Mouse (Mus musculus) midbrain, embryonic 14.5 days (tissue): ENCODE results near the gene 4930544D05Rik. TPM values are rescaled to one million over a fixed set of nuclear protein-coding genes. Genes with fewer than 3 reads are reported as not detected.

ENCODE experiments used
- ATAC-seq: fragments of 200-750 bp; cut with Nextera tagmentation; 2 replicates; pipeline ENCODE4 v1.8.0; 2017; ENCODE audit warnings: moderate number of reproducible peaks, moderate library complexity; ENCODE audit not compliant: low FRiP score, low TSS enrichment
- DNase-seq: peaks from one replicate; pipeline ENCODE4 v3.0.0-alpha.2; 2015
- H3K27ac ChIP-seq: fragments of 300-500 bp; sonication (generic); replicated peaks from 2 replicates; pipeline ENCODE4 v1.5.1; 2014; ENCODE audit warnings: mild to moderate bottlenecking, low read depth, low read length, moderate library complexity
- H3K27me3 ChIP-seq: fragments of 300-500 bp; sonication (generic); 2 replicates; pipeline ENCODE4 v1.6.1; 2014; ENCODE audit warnings: low read length, control low read depth, mixed read lengths; ENCODE audit not compliant: control insufficient read depth, insufficient read depth
- H3K36me3 ChIP-seq: fragments of 300-500 bp; sonication (generic); 2 replicates; pipeline ENCODE4 v1.6.1; 2014; ENCODE audit warnings: low read length, control low read depth; ENCODE audit not compliant: control insufficient read depth, insufficient read depth
- H3K4me1 ChIP-seq: fragments of 300-500 bp; sonication (generic); 2 replicates; pipeline ENCODE4 v1.6.1; 2014; ENCODE audit warnings: mild to moderate bottlenecking, antibody characterized with exemption, low read length, control low read depth; ENCODE audit not compliant: control insufficient read depth, insufficient read depth
- H3K4me2 ChIP-seq: fragments of 300-500 bp; sonication (generic); 2 replicates; pipeline ENCODE4 v1.6.1; 2014; ENCODE audit warnings: mild to moderate bottlenecking, low read length, moderate library complexity
- H3K4me3 ChIP-seq: fragments of 300-500 bp; sonication (generic); replicated peaks from 2 replicates; pipeline ENCODE4 v1.5.1; 2014; ENCODE audit warnings: low read depth, low read length
- H3K9ac ChIP-seq: fragments of 300-500 bp; sonication (generic); replicated peaks from 2 replicates; pipeline ENCODE4 v1.6.1; 2014; ENCODE audit warnings: mild to moderate bottlenecking, low read length, moderate library complexity
- H3K9me3 ChIP-seq: fragments of 300-500 bp; sonication (generic); 2 replicates; pipeline ENCODE4 v1.6.1; 2016; ENCODE audit warnings: low read length, control low read depth, mixed read lengths; ENCODE audit not compliant: control insufficient read depth
- WGBS: fragments of 180-500 bp; shearing (Covaris S2); extraction: QIAGEN DNeasy Blood & Tissue Kit; methylation state at CpG from one replicate; pipeline ENCODE4 v1.1.7; 2014; 5-methylcytosine and 5-hydroxymethylcytosine counted together
- polyA plus RNA-seq: library from polyadenylated mRNA; unstranded; fragments of >200 nt; fragmentation: Nextera tagmentation; extraction: Ambion mirVana; gene quantifications from 2 replicates; pipeline ENCODE4 v1.2.1, GENCODE M21; 2014

Gene 4930544D05Rik
- polyA plus RNA-seq, 1 experiment from 2014 or later = not detected

- Histone ChIP-seq H3K9ac (no peak overlapping the region), H3K4me1 (no peaks in the 10 kb centered on the region), H3K36me3 (peaks cover 94% of the 10 kb centered on the region), H3K9me3 (no peaks in the 10 kb centered on the region), H3K27me3 (no peaks in the 10 kb centered on the region), H3K4me2 (no peak overlapping the region), H3K4me3 (no peak overlapping the region), H3K27ac (no peak overlapping the region)
- WGBS = 86% methylated on average over 26 of the region's 26 CpGs
- DNase-seq (no peak), ATAC-seq (no peak)
Measured at GRCm38 (mm10) chr11:70608381-70609066, 7.1 kb upstream of the 4930544D05Rik start.

GRCm38 (mm10) chr11:70610752-70611151 is 4.9 kb upstream of the 4930544D05Rik start:
- no peak overlapping the region for H3K27ac ChIP-seq
- H3K4me2 ChIP-seq = no peak overlapping the region
- no peak for DNase-seq
- 79% methylated on average over 4 of the region's 4 CpGs for WGBS
- no peak overlapping the region for H3K4me3 ChIP-seq
- H3K9ac ChIP-seq = no peak overlapping the region
- H3K4me1 ChIP-seq = 0 out of 2 replicates have a peak, but pooled peaks cover 5% of the 10 kb centered on the region
- no peaks in the 10 kb centered on the region for H3K27me3 ChIP-seq
- H3K36me3 ChIP-seq = peaks cover 73% of the 10 kb centered on the region
- H3K9me3 ChIP-seq = no peaks in the 10 kb centered on the region
- ATAC-seq = no peak

GRCm38 (mm10) chr11:70612505-70612904 is 3.1 kb upstream of the 4930544D05Rik start:
- no peak overlapping the region for H3K9ac ChIP-seq
- no peak for DNase-seq
- no peak overlapping the region for H3K4me2 ChIP-seq
- peaks cover 56% of the 10 kb centered on the region for H3K36me3 ChIP-seq
- ATAC-seq = no peak
- H3K27ac ChIP-seq = no peak overlapping the region
- 85% methylated on average over 7 of the region's 7 CpGs for WGBS
- H3K4me3 ChIP-seq = no peak overlapping the region
- H3K9me3 ChIP-seq = no peaks in the 10 kb centered on the region
- H3K27me3 ChIP-seq = no peaks in the 10 kb centered on the region
- H3K4me1 ChIP-seq = 0 out of 2 replicates have a peak, but pooled peaks cover 5% of the 10 kb centered on the region

GRCm38 (mm10) chr11:70615074-70615473 is 574 bp upstream of the 4930544D05Rik start:
- ATAC-seq = no peak
- Histone ChIP-seq H3K4me1 (0 out of 2 replicates have a peak, but pooled peaks cover 5% of the 10 kb centered on the region), H3K27me3 (no peaks in the 10 kb centered on the region), H3K9ac (0 out of 2 replicates have a peak overlapping the region, but pooled peaks have one; percentile 20), H3K9me3 (no peaks in the 10 kb centered on the region), H3K4me3 (peak overlapping the region; percentile 12; the same call in 1 of the 2 replicates), H3K36me3 (peaks cover 31% of the 10 kb centered on the region), H3K27ac (no peak overlapping the region), H3K4me2 (peak overlapping the region; percentile 48)
- 1% methylated on average over 17 of the region's 17 CpGs for WGBS
- peak; percentile 47 for DNase-seq

GRCm38 (mm10) chr11:70619101-70619500 is 3.5 kb downstream of the 4930544D05Rik start, which contains the start of gene Chrne:
TSS of gene Chrne (minus strand) at chr11:70619216.
- Histone ChIP-seq H3K27ac (no peak within 1 kb of the TSS), H3K9me3 (no peaks in the 10 kb centered on the region), H3K27me3 (no peaks in the 10 kb centered on the region), H3K4me1 (0 out of 2 replicates have a peak, but pooled peaks cover 5% of the 10 kb centered on the region), H3K36me3 (no peaks in the 10 kb centered on the region), H3K4me2 (no peak within 1 kb of the TSS), H3K9ac (no peak within 1 kb of the TSS), H3K4me3 (no peak within 1 kb of the TSS)
- ATAC-seq (no peak), DNase-seq (no peak)
- WGBS = 41% methylated on average over 1 of the region's 1 CpGs

GRCm38 (mm10) chr11:70621972-70622814 is 6.5 kb downstream of the 4930544D05Rik start:
- no peak overlapping the region for H3K9ac ChIP-seq
- ATAC-seq (no peak), DNase-seq (no peak)
- 40% methylated on average over 7 of the region's 7 CpGs for WGBS
- no peaks in the 10 kb centered on the region for H3K9me3 ChIP-seq
- no peaks in the 10 kb centered on the region for H3K27me3 ChIP-seq
- no peak overlapping the region for H3K27ac ChIP-seq
- H3K4me2 ChIP-seq = no peak overlapping the region
- H3K4me1 ChIP-seq = no peaks in the 10 kb centered on the region
- no peaks in the 10 kb centered on the region for H3K36me3 ChIP-seq
- H3K4me3 ChIP-seq = no peak overlapping the region

GRCm38 (mm10) chr11:70623053-70623742 is 7.5 kb downstream of the 4930544D05Rik start:
- Histone ChIP-seq H3K27me3 (no peaks in the 10 kb centered on the region), H3K36me3 (no peaks in the 10 kb centered on the region), H3K27ac (no peak overlapping the region), H3K9me3 (no peaks in the 10 kb centered on the region), H3K4me1 (no peaks in the 10 kb centered on the region), H3K4me3 (no peak overlapping the region), H3K4me2 (no peak overlapping the region), H3K9ac (no peak overlapping the region)
- ATAC-seq (no peak), DNase-seq (no peak)
- 83% methylated on average over 10 of the region's 10 CpGs for WGBS

- Histone ChIP-seq H3K27ac (no peak overlapping the region), H3K4me1 (no peaks in the 10 kb centered on the region)
- 56% methylated on average over 4 of the region's 4 CpGs for WGBS
Measured at GRCm38 (mm10) chr11:70625473-70625872, 9.8 kb downstream of the 4930544D05Rik start.

More at GRCm38 (mm10) chr11:70625473-70625872, 9.8 kb downstream of the 4930544D05Rik start:
- peak; percentile 74 for DNase-seq
- no peak overlapping the region for H3K4me2 ChIP-seq
- H3K9ac ChIP-seq = no peak overlapping the region
- H3K4me3 ChIP-seq = no peak overlapping the region
- no peaks in the 10 kb centered on the region for H3K27me3 ChIP-seq
- ATAC-seq = no peak
- H3K9me3 ChIP-seq = no peaks in the 10 kb centered on the region
- H3K36me3 ChIP-seq = no peaks in the 10 kb centered on the region
